Mouse (Mus musculus) kidney, postnatal 0 days (tissue): ENCODE results near the gene Vps35l. TPM values are rescaled to one million over a fixed set of nuclear protein-coding genes. Genes with fewer than 3 reads are reported as not detected.

Source experiments
- ATAC-seq: fragments of 200-750 bp; cut with Nextera tagmentation; replicated peaks from 2 replicates; pipeline ENCODE4 v1.8.0; 2017; ENCODE audit warnings: low read depth, moderate number of reproducible peaks, moderate TSS enrichment, moderate library complexity; ENCODE audit not compliant: low FRiP score
- DNase-seq: peaks from one replicate; pipeline ENCODE4 v3.0.0-alpha.2; 2016; ENCODE audit warnings: low spot score
- H3K27ac ChIP-seq: fragments of 300-500 bp; sonication (generic); 2 replicates; pipeline ENCODE4 v1.5.1; 2014; ENCODE audit warnings: mild to moderate bottlenecking
- H3K27me3 ChIP-seq: fragments of 300-500 bp; sonication (generic); 2 replicates; pipeline ENCODE4 v1.6.1; 2014; ENCODE audit warnings: low read length, mixed read lengths; ENCODE audit not compliant: insufficient read depth
- H3K36me3 ChIP-seq: fragments of 300-500 bp; sonication (generic); 2 replicates; pipeline ENCODE4 v1.6.1; 2014; ENCODE audit warnings: low read length, mixed read lengths; ENCODE audit not compliant: insufficient read depth
- H3K4me1 ChIP-seq: fragments of 300-500 bp; sonication (generic); replicated peaks from 2 replicates; pipeline ENCODE4 v1.6.1; 2014; ENCODE audit warnings: antibody characterized with exemption, low read length, mixed read lengths; ENCODE audit not compliant: insufficient read depth
- H3K4me2 ChIP-seq: fragments of 300-500 bp; sonication (generic); 2 replicates; pipeline ENCODE4 v1.6.1; 2014; ENCODE audit warnings: mild to moderate bottlenecking, low read length, moderate library complexity, mixed read lengths
- H3K4me3 ChIP-seq: fragments of 300-500 bp; sonication (generic); replicated peaks from 2 replicates; pipeline ENCODE4 v1.5.1; 2014; ENCODE audit warnings: low read depth, low read length
- H3K9ac ChIP-seq: fragments of 300-500 bp; sonication (generic); 2 replicates; pipeline ENCODE4 v1.6.1; 2014; ENCODE audit warnings: low read depth, low read length
- H3K9me3 ChIP-seq: fragments of 300-500 bp; sonication (generic); replicated peaks from 2 replicates; pipeline ENCODE4 v1.6.1; 2016; ENCODE audit warnings: low read length, inconsistent platforms, mixed read lengths
- CTCF ChIP-seq: IDR thresholded peaks from 2 replicates; pipeline ENCODE4 v1.5.1; 2016; ENCODE audit warnings: antibody characterized with exemption, low read depth, mild to moderate bottlenecking, moderate library complexity
- WGBS: fragments of 180-500 bp; shearing (Covaris S2); extraction: QIAGEN DNeasy Blood & Tissue Kit; methylation state at CpG from one replicate; pipeline ENCODE4 v1.1.7; 2014; 5-methylcytosine and 5-hydroxymethylcytosine counted together
- polyA plus RNA-seq: library from polyadenylated mRNA; unstranded; fragments of >200 nt; fragmentation: Nextera tagmentation; extraction: Ambion mirVana; gene quantifications from 2 replicates; pipeline ENCODE4 v1.2.1, GENCODE M21; 2015

Vps35l gene
- polyA plus RNA-seq, 1 experiment from 2014 or later, result 59.0 TPM

GRCm38 (mm10) chr7:118777598-118778394 is 37.8 kb downstream of the Vps35l start:
- H3K36me3 ChIP-seq, result peaks cover 30% of the 10 kb centered on the region
- H3K4me1 ChIP-seq, result 0 out of 2 replicates have a peak, but pooled peaks cover 5% of the 10 kb centered on the region
- DNase-seq, result no peak
- no peak overlapping the region for H3K9ac ChIP-seq
- no peak overlapping the region for H3K4me2 ChIP-seq
- H3K4me3 ChIP-seq, result no peak overlapping the region
- no peak overlapping the region for H3K27ac ChIP-seq
- whole genome bisulfite sequencing, result 83% methylated on average over 10 of the region's 10 CpGs
- no peak for TF ChIP-seq CTCF
- ATAC-seq, result no peak
- H3K27me3 ChIP-seq, result no peaks in the 10 kb centered on the region
- no peaks in the 10 kb centered on the region for H3K9me3 ChIP-seq

GRCm38 (mm10) chr7:118778561-118778960 is 38.5 kb downstream of the Vps35l start:
- no peak for DNase-seq
- no peak for TF ChIP-seq CTCF
- Histone ChIP-seq H3K27ac (no peak overlapping the region), H3K9ac (no peak overlapping the region), H3K4me1 (0 out of 2 replicates have a peak, but pooled peaks cover 5% of the 10 kb centered on the region), H3K9me3 (no peaks in the 10 kb centered on the region), H3K36me3 (peaks cover 27% of the 10 kb centered on the region), H3K4me3 (no peak overlapping the region), H3K4me2 (no peak overlapping the region), H3K27me3 (no peaks in the 10 kb centered on the region)
- ATAC-seq, result no peak
- 78% methylated on average over 6 of the region's 6 CpGs for WGBS

GRCm38 (mm10) chr7:118783305-118784001 is 43.4 kb downstream of the Vps35l start:
- Histone ChIP-seq H3K27ac (no peak overlapping the region), H3K27me3 (no peaks in the 10 kb centered on the region), H3K4me3 (no peak overlapping the region), H3K4me1 (no peaks in the 10 kb centered on the region), H3K9me3 (no peaks in the 10 kb centered on the region), H3K36me3 (peaks cover 16% of the 10 kb centered on the region), H3K9ac (no peak overlapping the region), H3K4me2 (no peak overlapping the region)
- DNase-seq (no peak), ATAC-seq (no peak)
- 90% methylated on average over 11 of the region's 11 CpGs for WGBS
- no peak for TF ChIP-seq CTCF

DNA sequence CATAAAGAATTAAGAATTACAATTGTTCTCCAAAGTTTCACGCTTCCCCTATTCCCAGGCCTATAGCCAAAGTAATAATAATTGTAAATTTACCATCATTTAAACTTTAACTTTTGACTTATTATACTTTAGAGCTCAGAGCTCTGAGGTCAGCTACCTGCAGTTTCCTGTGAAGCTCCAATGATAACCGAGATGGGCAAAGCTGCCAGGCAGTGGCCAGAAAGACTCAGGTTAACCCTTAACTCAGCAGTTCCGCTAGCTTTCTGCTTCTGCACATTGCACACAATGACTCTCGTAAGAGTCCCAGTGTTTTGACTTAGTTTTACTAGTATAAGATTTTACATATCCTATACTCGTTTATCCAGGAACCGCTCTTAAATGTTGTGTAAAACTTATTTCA is 46.1 kb downstream of the Vps35l start:
- ATAC-seq (no peak), DNase-seq (no peak)
- no peak overlapping the region for H3K4me2 ChIP-seq
- H3K27ac ChIP-seq, result no peak overlapping the region
- H3K27me3 ChIP-seq, result no peaks in the 10 kb centered on the region
- 72% methylated on average over 6 of the region's 6 CpGs for WGBS
- H3K9me3 ChIP-seq, result no peaks in the 10 kb centered on the region
- TF ChIP-seq CTCF, result no peak
- H3K4me1 ChIP-seq, result no peaks in the 10 kb centered on the region
- peaks cover 4% of the 10 kb centered on the region for H3K36me3 ChIP-seq
- H3K9ac ChIP-seq, result no peak overlapping the region
- no peak overlapping the region for H3K4me3 ChIP-seq

- Histone ChIP-seq H3K36me3 (peaks cover 14% of the 10 kb centered on the region; the same call in 1 of the 2 replicates), H3K4me2 (no peak overlapping the region), H3K4me3 (no peak overlapping the region), H3K27ac (no peak overlapping the region), H3K4me1 (no peaks in the 10 kb centered on the region), H3K9ac (no peak overlapping the region), H3K27me3 (no peaks in the 10 kb centered on the region), H3K9me3 (no peaks in the 10 kb centered on the region)
- DNase-seq (no peak), ATAC-seq (no peak)
- TF ChIP-seq CTCF, result no peak
- 92% methylated on average over 5 of the region's 5 CpGs for WGBS
These were observed 47.3 kb downstream of the Vps35l start for GRCm38 (mm10) chr7:118787326-118787725.

- 65% methylated on average over 7 of the region's 7 CpGs for WGBS
- H3K9me3 ChIP-seq, result no peaks in the 10 kb centered on the region
- H3K4me2 ChIP-seq, result no peak overlapping the region
- no peak for ATAC-seq
- H3K36me3 ChIP-seq, result peaks cover 23% of the 10 kb centered on the region
- no peak for TF ChIP-seq CTCF
- H3K27me3 ChIP-seq, result no peaks in the 10 kb centered on the region
- no peak overlapping the region for H3K27ac ChIP-seq
- H3K4me3 ChIP-seq, result no peak overlapping the region
- H3K9ac ChIP-seq, result no peak overlapping the region
- DNase-seq, result no peak
- H3K4me1 ChIP-seq, result no peaks in the 10 kb centered on the region
These were observed 48.5 kb downstream of the Vps35l start for GRCm38 (mm10) chr7:118788481-118788880.
